Mouse (Mus musculus): ENCODE data around the gene Atg7. TPM values are rescaled to one million over a fixed set of nuclear protein-coding genes. Genes with fewer than 3 reads are reported as not detected.

Gene Atg7
- total RNA-seq, 4 experiments from 2014 or later: 21.0 to 28.8 (median 28.3) TPM

DNA sequence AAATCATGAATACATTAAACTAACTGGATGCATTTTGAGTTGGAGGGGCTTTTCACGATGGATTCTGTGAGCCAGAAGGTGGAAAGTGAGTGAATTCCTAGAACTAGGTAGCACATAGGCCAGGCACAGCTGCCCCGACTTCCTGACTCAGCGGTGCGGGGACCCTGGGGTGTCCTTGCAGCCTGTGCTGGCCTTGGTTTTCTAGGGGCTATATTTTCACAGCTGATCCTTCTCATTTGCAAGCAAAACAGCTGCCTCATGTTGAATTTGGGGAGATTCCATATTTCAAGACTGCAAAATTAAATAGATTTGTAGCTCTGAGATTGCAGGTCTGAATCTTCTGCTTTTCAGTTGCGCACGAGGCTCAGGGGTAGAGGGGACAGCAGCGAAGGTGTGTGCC, 139.6 kb downstream of the Atg7 start:
- no peak for DNase-seq (ENCODE audit: low spot score in 2 of 2)

DNA sequence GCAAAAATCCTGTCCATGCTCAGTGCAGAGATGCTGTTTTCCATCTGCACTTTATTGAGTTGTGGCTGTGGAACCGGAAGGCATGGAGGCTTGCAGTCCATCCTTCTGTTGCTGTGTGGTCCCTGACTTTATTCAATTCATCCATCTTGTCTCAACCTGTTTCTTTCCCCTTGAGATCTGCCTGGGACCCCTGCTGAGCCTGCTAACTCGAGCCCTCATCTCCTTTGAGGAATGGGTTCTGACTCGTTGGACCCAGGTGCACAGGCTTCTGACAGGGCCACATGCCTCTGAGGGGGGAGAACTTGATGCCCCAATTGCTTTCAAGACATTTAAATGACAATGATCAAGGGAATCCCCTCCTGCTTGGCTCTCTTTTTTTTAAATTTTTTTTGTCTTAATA, 143.6 kb downstream of the Atg7 start:
- no peak for DNase-seq (ENCODE audit: low spot score in 2 of 2)

DNA sequence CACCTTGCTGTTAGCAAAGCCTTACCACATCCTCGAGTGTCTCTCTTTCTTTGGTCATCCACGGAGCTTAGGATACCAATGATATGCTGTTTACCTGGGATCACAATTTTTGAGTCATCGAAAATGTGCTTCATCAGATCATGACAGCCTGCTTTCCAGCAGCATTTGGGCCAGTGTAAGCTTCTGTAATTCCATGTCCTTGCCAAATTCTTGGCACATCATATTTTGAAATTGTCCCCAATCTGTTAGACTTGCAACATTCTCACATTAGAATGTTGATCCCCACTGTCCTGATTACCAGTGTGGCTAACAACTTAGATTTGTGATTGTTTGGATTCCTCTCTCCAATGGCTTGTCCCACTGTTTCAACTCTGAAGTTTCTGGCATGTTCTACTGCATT, 144.7 kb downstream of the Atg7 start:
- DNase-seq (ENCODE audit: low spot score in 2 of 2): no peak

DNA sequence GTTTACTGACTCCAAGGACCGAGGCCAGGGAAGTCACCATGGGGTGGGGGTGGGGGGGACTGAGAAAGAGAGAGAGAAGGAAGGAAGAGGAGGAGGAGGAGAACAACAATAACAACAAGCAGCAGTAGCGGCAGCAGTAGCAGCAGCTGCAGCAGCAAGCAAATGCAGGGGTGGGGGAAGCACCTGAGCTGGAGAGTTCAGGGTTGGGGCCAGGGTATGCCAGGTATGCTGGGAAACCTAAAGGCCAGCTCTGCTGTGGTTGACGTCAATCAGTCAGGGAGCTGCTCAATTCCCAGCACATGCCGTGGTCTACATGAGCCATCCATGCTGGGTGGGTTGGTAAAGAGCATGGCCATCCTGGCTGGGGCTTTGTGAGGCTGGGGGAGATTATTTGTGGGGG, 145.8 kb downstream of the Atg7 start:
- no peak for DNase-seq (ENCODE audit: low spot score in 2 of 2)

DNA sequence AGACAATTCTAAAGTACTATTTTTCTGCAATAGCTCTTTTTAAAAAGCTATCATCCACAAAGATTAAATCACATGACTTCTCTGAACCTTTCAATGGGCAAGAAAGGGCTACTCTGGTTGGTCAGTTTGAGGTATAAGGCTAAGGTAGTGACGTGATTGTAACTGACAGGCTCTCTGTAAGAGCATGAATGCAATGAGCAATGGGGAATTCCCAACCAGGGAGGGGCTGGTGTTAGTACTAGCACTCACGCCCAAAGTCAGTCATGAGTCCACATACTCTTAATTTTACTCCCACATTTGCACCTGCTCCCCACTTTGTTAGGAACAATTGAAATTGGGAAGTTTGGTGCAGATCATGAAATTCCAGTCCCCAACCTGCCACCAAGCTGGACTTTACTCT, 147.2 kb downstream of the Atg7 start:
- no peak for DNase-seq (ENCODE audit: low spot score in 2 of 2)

DNA sequence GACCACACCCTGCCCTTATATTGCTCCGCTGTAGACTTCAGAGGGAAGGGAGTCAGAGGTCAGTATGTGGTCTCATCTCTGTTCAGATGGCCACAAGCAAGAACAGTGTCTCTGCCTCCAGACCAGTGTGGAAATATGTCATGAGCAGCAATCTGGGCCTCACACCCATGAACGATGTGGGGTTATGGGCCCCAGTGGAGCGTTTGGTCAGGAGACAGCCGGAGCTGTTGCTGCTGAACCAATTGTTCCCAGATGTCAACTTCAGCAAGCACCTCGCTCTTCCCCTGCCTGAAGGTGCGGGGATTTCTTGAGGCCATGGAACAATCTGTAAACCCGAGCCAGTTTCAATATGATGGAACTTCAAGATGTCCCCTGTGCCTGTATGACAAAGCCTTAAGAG, 148.0 kb downstream of the Atg7 start:
- DNase-seq (ENCODE audit: low spot score in 2 of 2): no peak

DNA sequence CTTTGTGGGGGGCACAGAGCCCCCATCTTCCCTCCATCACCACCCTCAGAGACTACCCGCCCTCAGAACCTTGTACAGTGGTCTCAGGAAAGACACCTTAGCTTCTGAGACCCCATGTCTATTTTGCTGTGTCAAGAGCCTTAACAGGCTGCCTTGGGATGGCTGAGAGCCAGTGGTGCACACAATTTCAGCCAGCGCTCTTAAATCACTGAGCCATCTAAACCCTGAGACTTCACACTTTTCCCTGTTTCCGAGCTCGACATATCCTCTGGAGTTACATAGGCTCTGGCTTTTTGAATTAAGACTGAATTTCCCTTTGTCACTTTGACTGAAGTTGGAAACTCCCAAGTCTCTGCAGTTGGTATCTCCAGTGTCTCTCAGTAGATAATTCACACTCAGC, 148.9 kb downstream of the Atg7 start:
- DNase-seq (ENCODE audit: low spot score in 2 of 2): no peak

DNA sequence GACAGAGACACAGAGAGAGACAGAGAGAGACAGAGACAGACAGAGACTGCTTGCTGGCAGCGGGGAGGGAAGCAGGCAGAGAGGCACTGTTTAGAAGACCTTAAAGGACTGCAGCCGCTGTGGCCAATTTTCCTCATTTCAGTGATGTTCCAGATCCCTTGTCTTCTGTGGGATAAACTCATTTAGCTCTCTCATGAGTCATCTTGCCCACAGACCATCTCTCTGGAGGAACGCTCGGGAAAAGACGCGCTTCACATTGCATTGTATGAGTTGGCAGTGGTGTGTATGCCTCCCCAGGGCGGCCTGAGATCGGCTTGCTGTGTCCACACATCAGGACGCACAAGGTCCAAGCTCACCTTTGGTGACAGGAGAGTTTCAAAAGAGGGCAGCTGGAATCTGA, 151.8 kb downstream of the Atg7 start:
- no peak for DNase-seq (ENCODE audit: low spot score in 2 of 2)

DNA sequence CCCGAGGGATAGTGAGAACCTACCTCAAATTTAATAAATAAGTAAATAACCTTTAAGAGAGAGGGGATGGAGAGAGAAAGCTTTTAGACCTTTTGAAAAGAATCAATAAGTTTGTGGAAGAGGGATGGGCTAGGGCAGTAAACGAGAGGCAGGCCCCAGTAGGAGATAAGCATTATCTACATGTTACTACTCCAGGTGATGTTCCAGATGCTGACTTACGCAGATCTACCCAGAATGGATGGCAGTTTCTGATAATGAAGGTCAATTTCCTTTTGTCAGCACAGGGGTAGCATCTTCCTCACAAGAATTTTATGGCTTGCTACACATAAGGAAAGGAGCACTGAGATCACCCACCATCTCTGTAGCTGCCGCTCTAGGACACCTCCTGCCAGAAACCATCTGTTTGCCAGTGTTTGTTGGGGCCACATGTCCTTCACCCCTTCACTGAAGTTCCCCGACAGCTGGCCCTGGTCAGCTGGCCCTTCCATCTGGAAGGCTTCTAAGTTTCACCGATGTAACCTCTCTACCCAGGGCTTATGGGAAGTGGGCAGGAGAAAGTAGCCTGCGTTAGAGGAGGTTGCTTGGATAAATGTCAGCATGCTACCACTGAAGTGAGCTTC, 152.9 kb downstream of the Atg7 start:
- no peak for DNase-seq (ENCODE audit: low spot score in 2 of 2)

DNA sequence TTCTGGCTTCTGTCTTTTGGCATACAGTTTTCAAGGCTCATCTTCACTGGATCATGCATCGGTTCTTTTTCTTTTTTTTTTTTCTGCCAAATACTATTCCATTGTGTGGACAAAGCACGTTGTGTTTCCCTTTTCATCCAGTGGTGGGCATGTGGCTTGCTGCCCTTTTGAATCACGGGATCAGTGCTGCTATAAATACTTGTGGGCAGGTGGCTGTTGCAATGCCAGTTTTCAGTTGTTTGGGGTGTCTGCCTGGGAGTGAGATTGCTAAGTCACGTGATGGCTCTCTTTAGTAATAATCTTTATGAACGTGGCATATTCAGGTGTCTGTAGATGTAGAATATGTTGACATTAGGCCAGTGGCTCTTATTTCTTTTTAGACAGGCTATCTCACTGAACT, 155.0 kb downstream of the Atg7 start:
- DNase-seq (ENCODE audit: low spot score in 2 of 2): no peak

DNA sequence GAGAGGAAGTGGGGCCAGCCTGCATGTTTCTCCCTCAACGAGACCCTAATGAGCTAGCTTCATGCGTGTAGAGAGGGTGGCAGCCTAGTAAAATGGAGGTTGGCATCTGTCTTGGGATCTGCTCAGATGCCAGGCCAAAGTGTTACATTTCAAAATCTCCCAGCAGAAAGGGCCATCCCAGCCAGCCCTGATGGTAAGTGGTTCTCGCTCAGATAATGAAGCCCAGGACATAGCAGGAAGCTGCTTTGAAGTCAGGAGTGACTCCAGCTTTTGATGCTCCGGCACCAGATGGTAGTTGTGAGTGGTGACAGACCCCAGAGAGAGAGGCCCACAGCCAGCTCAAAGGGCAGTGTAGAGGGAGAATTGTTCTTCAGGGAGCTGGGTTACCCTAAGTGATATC, 155.8 kb downstream of the Atg7 start:
- no peak for DNase-seq (ENCODE audit: low spot score in 2 of 2)

DNA sequence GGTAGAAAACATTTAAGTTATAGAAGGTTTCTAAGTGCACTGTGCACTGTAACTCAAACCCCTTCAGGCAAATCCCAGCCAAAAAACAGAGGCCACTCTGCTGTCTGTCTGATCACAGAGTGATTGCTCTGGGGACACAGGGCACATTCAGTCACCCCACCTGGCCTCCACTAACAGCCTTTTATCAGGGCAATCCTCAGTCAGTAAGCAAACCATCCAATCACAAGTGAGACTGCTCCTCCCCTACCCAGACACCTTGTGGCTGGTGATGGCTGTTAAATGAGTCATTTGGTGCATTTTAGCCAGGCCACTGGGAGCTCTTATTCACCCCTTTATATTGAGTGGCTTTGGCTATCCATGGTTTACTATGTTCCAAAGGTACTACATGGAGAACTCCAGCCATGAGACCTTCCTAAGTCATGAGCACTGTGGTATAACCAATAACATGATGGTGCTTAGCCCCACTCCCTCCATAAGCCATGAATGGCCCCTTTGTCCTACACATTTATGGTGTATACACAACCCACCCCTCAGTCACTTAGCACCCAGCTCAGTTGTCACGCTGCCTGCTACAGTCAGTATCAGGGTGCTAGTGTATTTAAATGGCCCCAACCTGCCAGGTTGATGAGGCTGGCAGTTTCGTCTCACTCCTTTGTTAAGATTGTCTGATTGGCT, 157.5 kb downstream of the Atg7 start:
- no peak for DNase-seq (ENCODE audit: low spot score in 2 of 2)

DNA sequence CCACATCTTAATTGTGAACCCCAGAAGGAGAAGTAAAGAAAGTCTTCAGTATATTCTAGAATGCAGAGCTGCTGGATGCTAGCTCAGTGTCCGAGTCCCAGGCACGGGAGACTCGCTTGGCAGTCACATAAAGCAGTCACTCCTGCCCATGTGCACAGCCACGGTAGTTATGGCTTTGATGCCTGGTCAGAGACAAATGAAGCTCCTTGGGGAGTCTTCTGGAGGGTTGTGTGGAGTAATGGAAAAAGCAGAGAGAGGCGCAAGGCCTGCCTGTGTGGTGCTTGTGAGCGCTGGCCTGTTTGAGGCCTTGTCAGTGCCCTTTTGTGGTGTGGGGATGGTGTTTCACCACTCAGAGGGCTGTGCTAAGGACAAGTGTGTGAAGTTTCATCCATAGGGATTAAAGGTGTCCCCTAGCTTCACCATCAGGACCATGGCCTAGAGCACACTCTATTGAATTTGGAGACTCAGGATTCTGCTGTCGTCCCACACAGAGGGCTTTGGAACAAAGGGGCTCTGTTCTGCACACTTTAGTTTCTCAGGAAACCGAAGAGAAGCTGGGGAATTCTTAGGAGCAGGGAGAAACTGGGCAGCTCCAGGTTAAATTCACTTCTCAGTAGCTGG, 161.1 kb downstream of the Atg7 start:
- no peak for DNase-seq (ENCODE audit: low spot score in 2 of 2)

DNA sequence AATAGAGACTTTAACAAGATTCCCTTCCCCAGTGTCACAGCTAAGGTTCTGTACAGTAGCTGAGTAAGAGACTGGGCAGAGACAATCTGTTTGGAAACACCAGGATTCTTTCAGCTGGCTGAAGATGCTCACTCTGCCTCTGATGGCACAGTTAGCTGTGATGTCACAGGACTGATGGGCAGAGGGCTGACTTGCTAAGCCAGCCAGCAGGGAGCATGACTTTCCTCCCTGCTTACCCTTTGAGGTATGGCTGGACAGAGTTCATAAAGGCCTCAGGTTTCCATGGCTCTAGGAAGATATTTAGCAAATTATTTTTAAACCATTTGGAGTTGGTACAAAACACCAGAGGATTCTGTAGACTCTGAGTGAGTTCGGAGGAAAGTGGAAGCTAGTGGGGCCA, 162.0 kb downstream of the Atg7 start:
- no peak for DNase-seq (ENCODE audit: low spot score in 2 of 2)

DNA sequence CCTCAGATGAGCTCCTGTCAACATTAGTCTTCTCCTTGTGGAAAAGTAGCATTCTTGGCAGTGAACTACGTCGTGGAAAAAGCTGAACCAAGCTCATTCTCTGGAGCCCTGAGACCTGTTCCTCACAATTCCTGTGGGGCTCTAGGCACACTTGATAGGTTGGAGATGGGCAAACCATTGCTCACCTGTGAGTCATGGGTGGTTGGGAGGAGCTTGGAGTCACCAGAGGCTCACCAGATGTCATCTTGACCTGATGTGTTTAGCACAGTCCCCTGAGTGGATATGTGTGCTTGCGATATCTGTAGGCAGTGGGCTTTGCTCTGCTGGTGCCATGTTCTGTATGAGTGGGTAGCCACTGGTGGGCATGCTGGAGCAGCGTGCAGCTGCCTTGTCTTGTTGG, 163.0 kb downstream of the Atg7 start:
- DNase-seq (ENCODE audit: low spot score in 2 of 2): no peak

DNA sequence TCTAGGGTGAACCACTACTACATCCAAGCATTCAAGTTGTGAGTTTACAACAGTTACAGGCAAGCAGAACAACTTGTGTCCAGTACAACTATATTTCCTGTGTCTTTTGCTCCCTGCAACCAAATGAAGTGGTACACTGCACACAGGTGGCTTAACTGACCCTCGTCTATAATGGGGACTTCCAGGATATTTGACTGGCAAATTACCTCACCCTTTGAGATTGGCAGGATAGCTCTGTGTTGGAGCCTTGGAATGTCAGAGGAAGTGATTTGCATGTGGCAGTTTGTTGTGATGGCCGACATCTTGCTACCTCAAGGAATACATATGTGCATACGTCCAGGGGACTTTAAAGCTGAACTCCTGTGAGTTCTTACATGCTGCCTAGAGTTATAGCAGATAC, 164.6 kb downstream of the Atg7 start:
- DNase-seq (ENCODE audit: low spot score in 2 of 2): no peak

DNA sequence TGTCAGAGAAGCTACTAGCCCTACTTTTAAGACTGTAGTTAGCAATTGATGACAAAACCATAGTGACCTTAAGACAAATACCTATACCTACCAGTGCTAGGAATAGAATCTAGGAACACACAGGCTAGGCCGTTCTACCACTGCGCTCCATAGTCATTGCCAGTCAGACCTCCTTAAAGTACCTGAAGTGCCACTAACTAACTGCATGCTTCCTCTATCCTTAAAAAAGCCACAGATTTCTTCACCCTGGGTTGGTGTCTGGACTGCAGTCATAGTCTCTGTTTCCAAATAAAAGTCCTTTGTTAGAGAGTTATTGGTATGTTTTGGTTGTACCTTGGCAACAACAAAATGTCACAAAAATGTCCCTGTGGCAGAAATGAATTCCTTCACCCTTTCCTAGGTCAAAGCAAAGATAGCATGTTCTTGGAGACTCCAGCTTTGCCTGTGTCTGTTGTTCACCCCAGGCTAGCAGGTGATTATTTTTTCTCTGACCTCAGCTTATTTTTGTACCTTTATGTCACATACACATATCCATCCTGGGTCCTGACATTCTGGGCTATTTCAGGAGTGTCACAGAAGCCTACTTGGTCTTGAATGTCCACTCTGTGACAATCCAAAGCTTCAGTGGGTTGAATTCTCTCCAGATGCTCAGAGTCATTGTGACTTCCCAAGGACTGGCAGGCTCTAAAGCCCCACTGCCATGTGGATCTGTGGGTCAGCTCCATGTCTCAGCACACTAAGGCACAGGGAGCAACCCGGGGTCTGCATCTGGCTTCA, 165.9 kb downstream of the Atg7 start:
- no peak for DNase-seq (ENCODE audit: low spot score in 2 of 2)

DNA sequence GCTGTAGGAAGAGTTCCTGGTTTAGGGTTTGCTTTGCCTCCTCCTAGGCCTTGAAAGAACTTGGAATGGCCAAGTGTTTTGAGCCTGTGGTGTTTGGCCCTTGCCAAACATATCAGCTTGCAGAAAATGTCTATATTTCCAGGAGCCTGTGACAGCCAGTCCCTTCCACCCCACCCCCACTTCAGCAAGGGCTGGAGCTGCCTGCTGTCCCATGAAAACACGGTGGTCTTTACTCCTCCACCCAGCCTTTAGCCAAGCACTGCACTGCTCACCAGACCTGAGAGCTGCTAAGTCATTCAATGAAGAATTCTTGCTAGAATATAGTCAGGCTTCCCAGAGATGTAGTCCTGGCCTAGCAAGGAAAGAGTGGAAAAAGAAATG, 166.5 kb downstream of the Atg7 start:
- no peak for DNase-seq (ENCODE audit: low spot score in 2 of 2)

DNA sequence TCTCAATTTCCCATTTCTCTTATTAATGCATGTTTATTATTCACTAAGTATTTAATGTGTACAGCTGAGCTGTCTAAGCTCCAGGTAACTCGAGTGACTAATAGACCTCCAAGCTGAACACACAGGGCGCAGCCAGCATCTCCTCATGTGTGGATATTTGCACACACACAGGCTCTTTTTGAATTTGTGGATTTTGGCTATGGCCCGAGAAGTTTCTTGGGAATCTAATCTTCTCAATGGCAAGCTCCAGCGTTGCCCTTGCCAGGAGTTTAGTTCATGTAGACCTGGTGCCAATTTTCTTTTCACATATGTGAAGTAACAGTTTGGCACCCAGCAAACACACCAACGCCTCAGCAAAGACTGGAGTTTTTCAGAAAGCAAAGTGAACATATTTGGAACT, 169.4 kb downstream of the Atg7 start:
- DNase-seq (ENCODE audit: low spot score in 2 of 2): no peak

DNA sequence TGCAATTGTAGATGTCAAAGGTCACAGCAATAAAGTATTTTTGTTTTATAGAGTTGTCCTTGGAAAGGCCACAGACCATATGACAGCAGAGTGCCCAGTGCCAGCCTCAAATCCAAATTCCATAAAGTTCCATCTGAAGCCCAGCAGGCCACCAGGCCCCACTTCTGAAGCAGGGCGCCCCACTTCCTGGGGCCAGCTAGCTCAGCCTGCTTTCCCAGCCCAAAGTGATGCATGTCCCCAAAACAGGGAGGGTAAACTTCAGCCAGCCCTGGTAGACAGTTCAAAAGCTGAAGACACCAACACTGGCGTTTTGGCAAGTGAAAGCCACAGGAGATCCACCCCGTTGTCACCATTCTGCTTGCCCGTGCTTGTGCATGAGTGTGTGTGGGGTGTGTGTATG, 169.9 kb downstream of the Atg7 start:
- no peak for DNase-seq (ENCODE audit: low spot score in 2 of 2)

DNA sequence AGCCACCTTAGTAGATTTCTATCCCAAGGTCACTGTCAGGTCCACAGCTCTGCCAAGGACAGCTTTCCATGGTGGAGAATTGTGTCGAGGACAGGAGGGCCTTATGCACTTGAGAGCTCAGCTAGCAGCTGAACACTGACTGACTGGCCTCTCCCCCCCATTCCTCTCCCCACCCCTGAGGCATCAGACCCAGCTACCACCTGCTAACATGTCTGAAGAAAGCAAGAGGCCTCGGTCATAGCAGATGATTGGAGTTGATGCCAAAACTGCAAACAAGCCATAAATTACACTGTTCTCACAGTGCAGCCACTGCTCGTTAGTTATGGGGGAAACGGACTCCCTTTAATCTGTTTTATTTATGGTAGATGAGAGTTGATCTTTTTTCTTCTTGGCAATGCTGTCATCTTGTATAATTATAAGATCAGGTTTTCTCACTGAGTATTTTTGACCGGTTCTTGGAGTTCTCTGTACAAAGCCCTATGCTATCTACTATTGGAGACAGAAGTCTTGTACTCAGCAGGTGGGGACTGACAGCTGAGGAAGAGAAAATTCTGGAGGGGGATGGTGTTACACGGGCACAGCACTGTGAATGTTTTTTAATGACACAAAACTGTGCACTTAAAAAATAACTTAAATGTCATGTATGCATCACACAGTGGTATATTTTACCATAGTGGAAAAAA, 171.4 kb downstream of the Atg7 start:
- DNase-seq (ENCODE audit: low spot score in 2 of 2): no peak

Data from layer of hippocampus, adult 8-10 months (tissue).